Mouse (Mus musculus) thymus, adult 2 months (tissue): ENCODE results near the gene Hectd3. TPM values are rescaled to one million over a fixed set of nuclear protein-coding genes. Genes with fewer than 3 reads are reported as not detected.

Experiments used
- DNase-seq: peaks from one replicate; pipeline ENCODE4 v3.0.0; 2021
- H3K27ac ChIP-seq: fragments of 200-500 bp; 2 replicates; pipeline ENCODE4 v1.5.1; 2012; ENCODE audit warnings: low read length, control low read depth; ENCODE audit not compliant: control insufficient read depth, insufficient read depth
- H3K27me3 ChIP-seq: fragments of 200-500 bp; 2 replicates; pipeline ENCODE4 v1.6.1; 2012; ENCODE audit warnings: mild to moderate bottlenecking, low read length, moderate library complexity, mixed read lengths; ENCODE audit not compliant: control insufficient read depth, insufficient read depth
- H3K36me3 ChIP-seq: fragments of 200-500 bp; 2 replicates; pipeline ENCODE4 v1.6.1; 2012; ENCODE audit warnings: mild to moderate bottlenecking, low read length, moderate library complexity; ENCODE audit not compliant: control insufficient read depth, insufficient read depth
- H3K4me1 ChIP-seq: fragments of 200-500 bp; replicated peaks from 2 replicates; pipeline ENCODE4 v1.6.1; 2012; ENCODE audit warnings: low read length; ENCODE audit not compliant: control insufficient read depth, insufficient read depth
- H3K4me3 ChIP-seq: fragments of 200-500 bp; 2 replicates; pipeline ENCODE4 v1.5.1; 2012; ENCODE audit warnings: mild to moderate bottlenecking, low read length, control low read depth, moderate library complexity; ENCODE audit not compliant: control insufficient read depth, insufficient read depth
- CTCF ChIP-seq: fragments of 200-500 bp; IDR thresholded peaks from 2 replicates; pipeline ENCODE4 v1.5.1; 2012; ENCODE audit warnings: mild to moderate bottlenecking, control low read depth, low read length, moderate library complexity, borderline replicate concordance; ENCODE audit not compliant: control insufficient read depth, poor library complexity, insufficient read depth; ENCODE audit errors: extremely low read depth
- POLR2A ChIP-seq: fragments of 200-500 bp; IDR thresholded peaks from 2 replicates; pipeline ENCODE4 v1.6.1; 2012; ENCODE audit warnings: mild to moderate bottlenecking, low read length, control low read depth, moderate library complexity; ENCODE audit not compliant: control insufficient read depth, poor library complexity, insufficient read depth; ENCODE audit errors: extremely low read depth
- WGBS: fragments of 180-500 bp; shearing (Covaris S2); methylation state at CpG from one replicate; pipeline ENCODE4 v1.1.7; 2018; 5-methylcytosine and 5-hydroxymethylcytosine counted together
- polyA plus RNA-seq: library from polyadenylated mRNA; depleted of rRNA; stranded (reverse); fragments of >200 nt; gene quantifications from 2 replicates; pipeline ENCODE4 v1.2.3, GENCODE M21; 2012

Gene Hectd3
- polyA plus RNA-seq, 1 experiment, result 113 TPM

DNA sequence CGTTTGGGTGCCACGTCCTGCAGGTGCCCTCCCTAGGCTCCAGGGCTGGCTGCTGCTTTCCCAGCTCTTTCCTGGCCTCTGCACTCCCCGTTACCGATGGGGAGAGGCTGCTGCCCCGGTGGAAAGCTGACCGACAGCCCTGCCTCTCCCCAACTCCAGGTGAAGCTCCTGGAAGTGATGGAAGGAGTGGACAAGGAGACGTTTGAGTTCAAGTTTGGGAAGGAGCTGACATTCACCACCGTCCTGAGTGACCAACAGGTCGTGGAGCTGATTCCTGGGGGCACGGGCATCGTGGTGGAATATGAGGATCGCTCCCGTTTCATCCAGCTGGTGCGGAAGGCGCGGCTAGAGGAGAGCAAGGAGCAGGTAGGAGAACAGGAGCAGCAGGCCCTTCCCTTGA, 6.8 kb downstream of the Hectd3 start:
- Histone ChIP-seq H3K4me3 (no peak overlapping the region), H3K4me1 (no peaks in the 10 kb centered on the region), H3K36me3 (peaks cover 16% of the 10 kb centered on the region), H3K27me3 (no peaks in the 10 kb centered on the region), H3K27ac (no peak overlapping the region)
- DNase-seq, result no peak
- TF ChIP-seq CTCF (no peak), POLR2A (no peak)
- WGBS, result 96% methylated on average over 16 of the region's 16 CpGs

DNA sequence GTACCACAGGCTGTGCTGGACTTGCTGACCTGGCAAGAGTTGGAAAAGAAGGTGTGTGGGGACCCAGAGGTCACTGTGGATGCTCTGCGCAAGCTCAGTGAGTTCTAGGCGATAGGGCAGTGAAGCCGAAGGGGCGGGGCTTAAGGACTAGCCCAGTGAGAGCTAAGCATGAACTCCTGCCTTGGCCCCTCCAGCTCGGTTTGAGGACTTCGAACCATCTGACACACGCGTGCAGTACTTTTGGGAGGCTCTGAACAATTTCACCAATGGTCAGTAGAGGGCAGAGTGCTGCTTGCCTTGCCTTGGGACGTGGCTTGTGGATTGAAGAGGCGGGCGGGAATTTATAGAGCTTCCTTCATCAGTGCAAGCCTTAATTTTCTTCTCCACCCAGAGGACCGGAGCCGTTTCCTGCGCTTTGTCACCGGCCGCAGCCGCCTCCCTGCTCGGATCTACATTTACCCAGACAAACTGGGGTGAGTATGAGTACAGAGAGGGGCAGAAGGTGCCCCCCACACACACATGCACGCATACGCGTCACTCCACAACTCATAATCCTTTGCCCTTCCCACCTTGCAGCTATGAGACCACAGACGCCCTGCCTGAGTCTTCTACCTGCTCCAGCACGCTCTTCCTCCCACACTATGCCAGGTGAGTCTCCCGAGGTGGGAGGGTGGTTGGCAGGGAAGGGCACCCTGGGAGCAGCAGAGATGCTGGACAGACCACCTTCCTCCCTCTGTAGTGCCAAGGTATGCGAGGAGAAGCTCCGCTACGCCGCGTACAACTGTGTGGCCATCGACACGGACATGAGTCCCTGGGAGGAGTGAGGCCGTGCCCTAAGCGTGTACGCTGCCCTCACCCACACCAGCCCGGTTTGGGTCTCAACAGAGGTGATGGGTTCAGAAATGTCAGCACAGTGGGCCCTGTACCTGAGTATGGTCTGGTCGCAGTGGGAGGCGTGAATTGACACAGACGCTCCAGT, 7.7 kb downstream of the Hectd3 start:
- no peak overlapping the region for H3K4me3 ChIP-seq
- no peaks in the 10 kb centered on the region for H3K27me3 ChIP-seq
- H3K27ac ChIP-seq, result no peak overlapping the region
- 82% methylated on average over 38 of the region's 38 CpGs for WGBS
- H3K36me3 ChIP-seq, result peaks cover 16% of the 10 kb centered on the region
- H3K4me1 ChIP-seq, result no peaks in the 10 kb centered on the region
- TF ChIP-seq POLR2A (no peak), CTCF (peak; percentile 48; the same call in 1 of the 2 replicates)
- DNase-seq, result peak; percentile 46

DNA sequence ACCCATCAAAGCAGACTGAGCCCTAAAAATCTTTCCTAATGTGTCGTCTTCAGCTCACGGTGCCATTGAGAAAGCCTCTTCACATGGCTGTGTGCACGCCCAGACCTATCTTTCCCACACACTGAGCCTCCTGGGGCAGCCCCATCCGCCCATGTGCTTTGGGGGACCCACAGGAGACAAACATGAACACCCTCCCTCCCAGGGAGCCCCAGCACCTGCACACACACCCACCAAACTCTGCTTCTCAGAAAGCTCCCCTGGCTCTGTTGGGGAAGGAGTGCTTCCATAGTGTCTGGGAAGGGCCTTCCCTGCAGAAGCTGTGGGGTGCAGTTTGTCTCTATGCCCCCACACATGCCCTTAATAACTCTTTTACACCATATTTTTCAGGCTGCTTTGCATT, 9.5 kb downstream of the Hectd3 start:
- 95% methylated on average over 4 of the region's 4 CpGs for WGBS
- peaks cover 13% of the 10 kb centered on the region for H3K36me3 ChIP-seq
- no peak overlapping the region for H3K4me3 ChIP-seq
- H3K27ac ChIP-seq, result no peak overlapping the region
- no peaks in the 10 kb centered on the region for H3K4me1 ChIP-seq
- no peak for DNase-seq
- H3K27me3 ChIP-seq, result no peaks in the 10 kb centered on the region
- TF ChIP-seq CTCF (no peak), POLR2A (no peak)

DNA sequence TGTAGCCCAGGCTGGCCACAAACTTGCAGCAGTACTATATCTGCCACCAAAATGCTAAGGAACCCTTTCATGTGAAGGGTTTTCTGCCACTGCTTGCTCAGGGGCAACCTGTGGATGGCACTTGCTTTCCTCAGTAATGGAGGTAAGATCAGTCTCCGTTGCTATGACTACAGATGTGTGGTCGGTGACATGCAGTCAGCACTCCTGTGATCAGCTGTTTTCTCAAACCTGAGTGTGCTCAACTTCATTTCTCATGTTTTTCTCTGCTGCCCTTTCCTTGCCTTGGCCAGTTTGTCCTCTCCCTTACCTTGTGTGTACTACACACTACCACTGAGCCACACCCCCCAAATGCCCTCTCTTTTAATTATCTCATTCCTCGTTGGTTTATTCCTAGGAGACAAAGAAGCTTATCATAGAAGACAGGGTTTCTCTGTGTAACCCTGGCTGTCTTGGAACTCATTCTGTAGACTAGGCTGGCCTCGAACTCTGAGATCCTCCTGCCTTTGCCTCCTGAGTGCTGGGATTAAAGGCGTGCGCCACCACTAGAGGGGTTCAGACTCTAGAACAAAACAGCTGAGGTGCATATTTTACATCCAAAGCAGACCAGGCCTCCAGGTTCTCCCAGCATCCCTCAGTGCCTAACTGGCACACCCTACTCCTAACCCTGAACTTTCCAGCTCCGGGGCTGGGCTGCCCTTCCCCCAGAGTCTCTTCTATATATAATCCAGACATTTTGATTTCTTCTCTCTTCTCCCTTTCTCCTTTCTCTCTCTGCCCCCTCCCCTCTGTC, 10.7 kb downstream of the Hectd3 start:
- H3K36me3 ChIP-seq, result peaks cover 13% of the 10 kb centered on the region
- no peak overlapping the region for H3K27ac ChIP-seq
- H3K27me3 ChIP-seq, result no peaks in the 10 kb centered on the region
- no peak for DNase-seq
- H3K4me1 ChIP-seq, result no peaks in the 10 kb centered on the region
- H3K4me3 ChIP-seq, result no peak overlapping the region
- WGBS, result 92% methylated on average over 7 of the region's 7 CpGs
- TF ChIP-seq CTCF, result no peak
- no peak for TF ChIP-seq POLR2A

DNA sequence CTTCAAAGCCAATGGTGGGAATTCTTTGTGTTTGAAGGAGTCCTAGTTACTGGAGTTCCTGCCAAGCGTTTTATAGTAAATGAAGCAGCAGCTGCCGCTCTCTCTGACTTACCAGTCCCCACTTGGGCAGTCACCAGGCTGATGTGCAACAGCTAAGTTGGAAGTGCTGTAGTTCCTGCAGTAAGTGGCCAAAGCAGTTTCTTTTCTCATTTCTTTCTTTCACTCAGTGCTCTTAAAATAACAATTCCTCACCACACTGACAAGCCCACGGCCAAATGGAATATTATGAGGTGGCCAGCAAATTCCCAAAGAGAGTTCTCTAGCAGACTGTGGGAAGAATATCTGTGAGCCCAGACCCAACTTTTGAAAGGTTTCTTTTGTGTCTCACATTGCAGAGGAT, 11.9 kb downstream of the Hectd3 start:
- Histone ChIP-seq H3K27ac (no peak overlapping the region), H3K27me3 (no peaks in the 10 kb centered on the region), H3K4me1 (no peaks in the 10 kb centered on the region), H3K36me3 (peaks cover 12% of the 10 kb centered on the region), H3K4me3 (no peak overlapping the region)
- DNase-seq, result no peak
- WGBS, result 82% methylated on average over 3 of the region's 3 CpGs
- no peak for TF ChIP-seq CTCF
- no peak for TF ChIP-seq POLR2A

DNA sequence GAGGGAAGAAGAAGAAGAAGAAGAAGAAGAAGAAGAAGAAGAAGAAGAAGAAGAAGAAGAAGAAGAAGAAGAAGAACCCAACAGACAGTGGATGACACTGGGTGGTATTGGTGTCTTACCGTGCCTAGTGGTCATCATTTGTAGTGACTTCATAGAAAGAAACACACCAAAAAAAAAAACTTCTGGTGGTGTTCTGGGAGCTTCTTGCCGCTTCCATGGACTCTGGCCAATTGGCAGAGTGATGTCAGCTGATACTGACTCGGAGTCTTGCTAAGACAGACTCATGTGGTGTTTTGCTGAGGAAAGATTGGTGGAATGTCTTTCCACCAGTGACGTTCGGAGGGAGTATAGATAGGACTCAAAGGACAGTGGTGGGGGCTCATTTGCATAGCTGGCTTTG, 15.1 kb downstream of the Hectd3 start:
- DNase-seq, result no peak
- Histone ChIP-seq H3K4me1 (no peaks in the 10 kb centered on the region), H3K27me3 (no peaks in the 10 kb centered on the region), H3K36me3 (no peaks in the 10 kb centered on the region), H3K27ac (no peak overlapping the region), H3K4me3 (no peak overlapping the region)
- 93% methylated on average over 5 of the region's 5 CpGs for WGBS
- TF ChIP-seq CTCF (no peak), POLR2A (no peak)
